Mouse (Mus musculus) lung, adult 2 months (tissue): ENCODE measurements around the gene Kdm4b.

ENCODE experiments used
- CTCF ChIP-seq: fragments of 200-500 bp; IDR thresholded peaks from 2 replicates; pipeline ENCODE4 v1.5.1; 2011; ENCODE audit warnings: mild to moderate bottlenecking, low read length, control low read depth; ENCODE audit not compliant: insufficient read depth
- POLR2A ChIP-seq: fragments of 200-500 bp; IDR thresholded peaks from 2 replicates; pipeline ENCODE4 v1.6.1; 2011; ENCODE audit warnings: low read depth, mild to moderate bottlenecking, control low read depth, low read length, borderline replicate concordance; ENCODE audit errors: extremely low read depth

DNA sequence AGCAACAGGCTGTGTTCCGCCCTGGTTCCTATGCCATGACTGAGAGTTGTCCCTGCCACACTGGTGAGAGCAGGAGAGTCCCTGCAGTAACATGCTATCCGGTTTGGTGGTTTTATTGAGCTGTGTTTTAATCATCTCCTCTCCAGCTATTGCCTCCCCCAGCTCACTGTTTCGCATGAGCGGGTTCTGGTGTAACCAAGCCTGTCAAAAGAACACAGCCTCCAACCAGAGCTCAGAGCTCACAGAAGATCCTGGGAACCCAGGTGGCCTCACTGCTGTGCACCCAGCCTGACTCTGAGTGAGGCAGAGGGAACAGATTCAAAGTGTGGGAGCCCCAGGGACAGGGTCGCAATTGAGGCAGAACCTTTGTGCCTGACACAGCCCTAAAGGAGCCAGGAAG is 55.3 kb downstream of the Kdm4b start:
- no peak for TF ChIP-seq POLR2A
- no peak for TF ChIP-seq CTCF
